In genomic region chr8:78604426-78604825, GRCm38 (mm10) we compare ENCODE assay signal across 24 mouse cellular contexts.
DNase-seq lines count a peak whose midpoint lies in the region; ATAC-seq and TF ChIP-seq lines count a peak whose summit lies in the region.
"Had no signal": no experiment of that assay in that cellular context is flagged by ENCODE, and none has a peak within 500 bp of the region (broad histone marks: within the 10 kb centered on the region; RNA-seq: fewer than 3 reads in every experiment).

No protein-coding gene starts in this region.

- TF ChIP-seq POLR2A in liver, adult 2 months (IDR thresholded peaks at IDR 0.05; ENCODE audit: extremely low read depth, insufficient read depth, low read length): no peak

- H3K4me3 ChIP-seq in liver, adult 2 months (ENCODE audit: insufficient read depth, low read depth, low read length): no peak overlapping the region
- H3K4me3 ChIP-seq in liver, embryonic 12.5 days: no peak overlapping the region
- no peak overlapping the region for H3K4me3 ChIP-seq in midbrain, postnatal 0 days (ENCODE audit: low read depth, low read length)
- H3K4me3 ChIP-seq: forebrain, embryonic 10.5 days; forebrain, embryonic 13.5 days; gastrocnemius, adult 2 months; heart, embryonic 12.5 days; heart, embryonic 15.5 days had no signal

- H3K36me3 ChIP-seq in liver, adult 2 months (ENCODE audit: control insufficient read depth, insufficient read depth, low read length): peaks cover 2% of the 10 kb centered on the region; the same call in 1 of the 2 replicates
- H3K36me3 ChIP-seq in liver, embryonic 12.5 days: peaks cover 18% of the 10 kb centered on the region
- H3K36me3 ChIP-seq in midbrain, postnatal 0 days (ENCODE audit: insufficient read depth, low read length): no peaks in the 10 kb centered on the region

- DNase-seq in adrenal gland, adult (ENCODE audit: inconsistent age in 2 of 2, low spot score in 1 of 2): peak; percentile 39 to 61
- no peak for DNase-seq in adrenal gland, adult 18-20 months (ENCODE audit: low spot score in 2 of 2)
- DNase-seq in liver, adult 2 months (ENCODE audit: extremely low read depth, low read depth, low spot score): peak; percentile 17
- DNase-seq in adrenal gland, postnatal 25 days: peak; percentile 42
- DNase-seq in midbrain, postnatal 0 days (ENCODE audit: low spot score): no peak
- no peak for DNase-seq in frontal cortex, postnatal 10 days (ENCODE audit: low spot score in 2 of 2)
- DNase-seq: cerebellum, adult 11 months; cerebellum, adult 2 months; gastrocnemius, adult 2 months; gastrocnemius, postnatal 14 days; heart, adult 11 months; heart, postnatal 10 days; heart, postnatal 36 days had no signal

- peaks cover 3% of the 10 kb centered on the region; the same call in 1 of the 2 replicates for H3K9me3 ChIP-seq in liver, embryonic 12.5 days (replicated peaks)
- H3K9me3 ChIP-seq in midbrain, postnatal 0 days (ENCODE audit: low read length): no peaks in the 10 kb centered on the region
- H3K9me3 ChIP-seq: heart, embryonic 15.5 days had no signal

- H3K9ac ChIP-seq in liver, adult 2 months (ENCODE audit: low read depth, low read length): no peak overlapping the region
- no peak overlapping the region for H3K9ac ChIP-seq in liver, embryonic 12.5 days
- no peak overlapping the region for H3K9ac ChIP-seq in midbrain, postnatal 0 days (replicated peaks; ENCODE audit: low read length, poor library complexity, severe bottlenecking)
- H3K9ac ChIP-seq: forebrain, embryonic 13.5 days; heart, embryonic 12.5 days; heart, embryonic 15.5 days; hindbrain, embryonic 14.5 days had no signal

- no peaks in the 10 kb centered on the region for H3K79me2 ChIP-seq in liver, adult 2 months (ENCODE audit: control insufficient read depth, insufficient read depth, low read length)

- no peaks in the 10 kb centered on the region for H3K4me1 ChIP-seq in liver, adult 2 months (ENCODE audit: control insufficient read depth, insufficient read depth, low read length)
- H3K4me1 ChIP-seq in liver, embryonic 12.5 days: no peaks in the 10 kb centered on the region
- no peaks in the 10 kb centered on the region for H3K4me1 ChIP-seq in midbrain, postnatal 0 days (ENCODE audit: insufficient read depth, low read length)
- H3K4me1 ChIP-seq: forebrain, embryonic 10.5 days; heart, embryonic 15.5 days had no signal

- H3K4me2 ChIP-seq in liver, embryonic 12.5 days: no peak overlapping the region
- H3K4me2 ChIP-seq in midbrain, postnatal 0 days (ENCODE audit: low read depth, low read length, poor library complexity, severe bottlenecking): no peak overlapping the region
- H3K4me2 ChIP-seq: forebrain, embryonic 13.5 days; heart, embryonic 12.5 days; heart, embryonic 15.5 days; hindbrain, embryonic 14.5 days had no signal

- H3K27ac ChIP-seq in liver, adult 2 months (replicated peaks; ENCODE audit: insufficient read depth, low read depth, low read length): no peak overlapping the region
- H3K27ac ChIP-seq in liver, embryonic 12.5 days: no peak overlapping the region
- H3K27ac ChIP-seq in midbrain, postnatal 0 days (ENCODE audit: low read depth, low read length): no peak overlapping the region
- H3K27ac ChIP-seq: forebrain, embryonic 10.5 days; forebrain, embryonic 13.5 days; gastrocnemius, adult 2 months; heart, embryonic 15.5 days; hindbrain, embryonic 14.5 days; hindbrain, postnatal 0 days had no signal

- H3K27me3 ChIP-seq in liver, adult 2 months (ENCODE audit: control insufficient read depth, insufficient read depth, low read length): no peaks in the 10 kb centered on the region
- H3K27me3 ChIP-seq in liver, embryonic 12.5 days (replicated peaks): no peaks in the 10 kb centered on the region
- no peaks in the 10 kb centered on the region for H3K27me3 ChIP-seq in midbrain, postnatal 0 days (ENCODE audit: insufficient read depth, low read length)
- H3K27me3 ChIP-seq: forebrain, embryonic 13.5 days; heart, embryonic 12.5 days; heart, embryonic 15.5 days had no signal

- TF ChIP-seq CTCF in liver, adult 2 months (IDR thresholded peaks at IDR 0.05; ENCODE audit: low read depth, low read length): no peak
- no peak for TF ChIP-seq CTCF in midbrain, postnatal 0 days (IDR thresholded peaks at IDR 0.05)

- 82% methylated on average over 9 of the region's 9 CpGs for WGBS in liver, adult 2 months
- 86% methylated on average over 9 of the region's 9 CpGs for WGBS in liver, embryonic 12.5 days (ENCODE audit: insufficient replicate concordance)
- WGBS in midbrain, postnatal 0 days: 94% methylated on average over 9 of the region's 9 CpGs

- no peak for ATAC-seq in liver, embryonic 12.5 days
- ATAC-seq in midbrain, postnatal 0 days (ENCODE audit: low FRiP score): no peak
- ATAC-seq: activated CD4-positive, CD25-positive, alpha-beta regulatory T cell, adult 4 months; forebrain, embryonic 13.5 days; forebrain, embryonic 16.5 days; hindbrain, postnatal 0 days; inflammation-experienced regulatory T-cells, adult 6 months; intestine, embryonic 16.5 days had no signal

Comparison
In these comparisons a context has a peak if more than half of its experiments do, and no peak if none do; other contexts are left out.
1. DNase-seq: peak in adrenal gland, adult (2 of 2), liver, adult 2 months (single experiment) and adrenal gland, postnatal 25 days (single experiment); none in adrenal gland, adult 18-20 months (0 of 2), midbrain, postnatal 0 days (single experiment) and frontal cortex, postnatal 10 days (0 of 2).